Mouse (Mus musculus) CH12.LX (cell line): ENCODE measurements around the gene Tmem131l. TPM values are rescaled to one million over a fixed set of nuclear protein-coding genes. Genes with fewer than 3 reads are reported as not detected.

Source experiments
- DNase-seq: peaks from one replicate; pipeline ENCODE4 v3.0.0-alpha.2; 2013; ENCODE audit errors: extremely low read depth
- H3K27ac ChIP-seq: 2 replicates; pipeline ENCODE4 v1.5.1; 2012; ENCODE audit warnings: low read depth, mild to moderate bottlenecking, control low read depth, moderate library complexity; ENCODE audit not compliant: insufficient read depth
- H3K27me3 ChIP-seq: replicated peaks from 2 replicates; pipeline ENCODE3; 2012; ENCODE audit warnings: inconsistent platforms
- H3K36me3 ChIP-seq, 2 experiments: replicated peaks in 1 of 2; 2 replicates each; pipeline versions ENCODE3 to v1.6.1; 2012; ENCODE audit warnings: inconsistent platforms in 1 of 2, low read length in 1 of 2, mild to moderate bottlenecking in 1 of 2, mixed read lengths in 1 of 2, moderate library complexity in 1 of 2; ENCODE audit not compliant: control insufficient read depth in 1 of 2, insufficient read depth in 1 of 2
- H3K4me1 ChIP-seq, 2 experiments: 2 replicates each; pipeline ENCODE4 v1.6.1; 2012; ENCODE audit warnings: inconsistent platforms in 1 of 2, moderate library complexity in 1 of 2; ENCODE audit not compliant: insufficient read depth in 2 of 2, control insufficient read depth in 1 of 2
- H3K4me2 ChIP-seq: 2 replicates; pipeline ENCODE4 v1.6.1; 2012; ENCODE audit warnings: low read depth, mild to moderate bottlenecking, control low read depth; ENCODE audit not compliant: poor library complexity, insufficient read depth, severe bottlenecking
- H3K4me3 ChIP-seq, 3 experiments: fragments of 150-350 bp in 1 of 3; sonication (generic) in 1 of 3; replicated peaks in 1 of 3; 2 replicates each; pipeline versions ENCODE3 to v1.5.1; 2011 to 2012; ENCODE audit warnings: low read depth in 2 of 3, low read length in 2 of 3, mild to moderate bottlenecking in 2 of 3, moderate library complexity in 2 of 3, control low read depth in 1 of 3, improper control_type of control experiment in 1 of 3, inconsistent platforms in 1 of 3, mixed read lengths in 1 of 3; ENCODE audit not compliant: poor library complexity in 1 of 3
- H3K79me2 ChIP-seq: replicated peaks from 2 replicates; pipeline ENCODE4 v1.6.1; 2012; ENCODE audit warnings: mild to moderate bottlenecking, moderate library complexity; ENCODE audit not compliant: control insufficient read depth, poor library complexity, insufficient read depth, severe bottlenecking; ENCODE audit errors: extremely low read depth
- H3K9ac ChIP-seq: 2 replicates; pipeline ENCODE4 v1.6.1; 2012; ENCODE audit warnings: low read depth, mild to moderate bottlenecking, control low read depth, moderate library complexity; ENCODE audit not compliant: insufficient read depth
- H3K9me3 ChIP-seq: replicated peaks from 2 replicates; pipeline ENCODE3; 2012; ENCODE audit warnings: low read length, inconsistent platforms, mixed read lengths
- BHLHE40 ChIP-seq: IDR thresholded peaks from 2 replicates; pipeline ENCODE4 v1.6.1; 2011; ENCODE audit warnings: mild to moderate bottlenecking, low read depth, low read length, improper control_type of control experiment
- CHD1 ChIP-seq: IDR thresholded peaks from 2 replicates; pipeline ENCODE4 v1.6.1; 2012; ENCODE audit warnings: low read depth, low read length, improper control_type of control experiment, inconsistent platforms
- CHD2 ChIP-seq: IDR thresholded peaks from 2 replicates; pipeline ENCODE4 v1.6.1; 2011; ENCODE audit warnings: low read length, improper control_type of control experiment
- CTCF ChIP-seq, 2 experiments: IDR thresholded peaks in 1 of 2; conservative IDR thresholded peaks in 1 of 2; 2 replicates each; pipeline ENCODE4 v1.5.1; 2011 to 2012; ENCODE audit warnings: low read depth in 2 of 2, low read length in 2 of 2, improper control_type of control experiment in 1 of 2, inconsistent platforms in 1 of 2, mild to moderate bottlenecking in 1 of 2, moderate library complexity in 1 of 2
- E2F4 ChIP-seq: IDR thresholded peaks from 2 replicates; pipeline ENCODE4 v1.6.1; 2011; ENCODE audit warnings: low read depth, low read length, improper control_type of control experiment; ENCODE audit not compliant: insufficient replicate concordance
- ELF1 ChIP-seq: IDR thresholded peaks from 2 replicates; pipeline ENCODE4 v1.6.1; 2014; ENCODE audit warnings: low read depth, mild to moderate bottlenecking, inconsistent platforms, low read length, improper control_type of control experiment
- EP300 ChIP-seq: IDR thresholded peaks from 2 replicates; pipeline ENCODE4 v1.6.1; 2011; ENCODE audit warnings: low read length, improper control_type of control experiment
- ETS1 ChIP-seq: conservative IDR thresholded peaks from 2 replicates; pipeline ENCODE4 v1.6.1; 2012; ENCODE audit warnings: low read depth, mild to moderate bottlenecking, inconsistent platforms, low read length, improper control_type of control experiment, moderate library complexity
- GABPA ChIP-seq: IDR thresholded peaks from 2 replicates; pipeline ENCODE4 v1.6.1; 2012; ENCODE audit warnings: low read depth, low read length, improper control_type of control experiment, inconsistent platforms; ENCODE audit not compliant: insufficient replicate concordance
- HCFC1 ChIP-seq: IDR thresholded peaks from 2 replicates; pipeline ENCODE4 v1.6.1; 2012; ENCODE audit warnings: low read depth, mild to moderate bottlenecking, inconsistent platforms, low read length, improper control_type of control experiment
- IRF4 ChIP-seq: IDR thresholded peaks from 2 replicates; pipeline ENCODE4 v1.6.1; 2014; ENCODE audit warnings: low read depth, mild to moderate bottlenecking, inconsistent platforms, low read length, improper control_type of control experiment
- JUN ChIP-seq: IDR thresholded peaks from 2 replicates; pipeline ENCODE4 v1.6.1; 2011; ENCODE audit warnings: low read depth, mild to moderate bottlenecking, low read length, improper control_type of control experiment, moderate library complexity; ENCODE audit not compliant: insufficient read depth
- JUND ChIP-seq: conservative IDR thresholded peaks from 2 replicates; pipeline ENCODE4 v1.6.1; 2011; ENCODE audit warnings: low read depth, low read length, improper control_type of control experiment
- MAFK ChIP-seq: IDR thresholded peaks from 2 replicates; pipeline ENCODE4 v1.6.1; 2011; ENCODE audit warnings: low read length, improper control_type of control experiment; ENCODE audit not compliant: insufficient replicate concordance
- MAZ ChIP-seq: IDR thresholded peaks from 2 replicates; pipeline ENCODE4 v1.6.1; 2012; ENCODE audit warnings: low read depth, mild to moderate bottlenecking, inconsistent platforms, low read length, improper control_type of control experiment, moderate library complexity
- MEF2A ChIP-seq: IDR thresholded peaks from 2 replicates; pipeline ENCODE4 v1.6.1; 2014; ENCODE audit warnings: low read depth, mild to moderate bottlenecking, inconsistent platforms, low read length, improper control_type of control experiment, borderline replicate concordance
- MXI1 ChIP-seq: IDR thresholded peaks from 2 replicates; pipeline ENCODE4 v1.6.1; 2011; ENCODE audit warnings: mild to moderate bottlenecking, low read depth, low read length, improper control_type of control experiment
- MYC ChIP-seq: IDR thresholded peaks from 2 replicates; pipeline ENCODE4 v1.6.1; 2011; ENCODE audit warnings: low read depth, mild to moderate bottlenecking, improper control_type of control experiment, low read length
- NRF1 ChIP-seq: IDR thresholded peaks from 2 replicates; pipeline ENCODE4 v1.6.1; 2014; ENCODE audit warnings: low read depth, mild to moderate bottlenecking, inconsistent platforms, low read length, improper control_type of control experiment, moderate library complexity
- PAX5 ChIP-seq: IDR thresholded peaks from 2 replicates; pipeline ENCODE4 v1.6.1; 2012; ENCODE audit warnings: low read length, inconsistent platforms, mixed read lengths
- POLR2A ChIP-seq: IDR thresholded peaks from 2 replicates; pipeline ENCODE4 v1.6.1; 2011; ENCODE audit warnings: low read depth, mild to moderate bottlenecking, improper control_type of control experiment, low read length
- POLR2AphosphoS2 ChIP-seq: IDR thresholded peaks from 2 replicates; pipeline ENCODE4 v1.6.1; 2011; ENCODE audit warnings: low read depth, low read length, improper control_type of control experiment
- SIN3A ChIP-seq: IDR thresholded peaks from 2 replicates; pipeline ENCODE4 v1.6.1; 2012; ENCODE audit warnings: low read length, improper control_type of control experiment, inconsistent platforms
- SMC3 ChIP-seq: IDR thresholded peaks from 2 replicates; pipeline ENCODE4 v1.6.1; 2011; ENCODE audit warnings: low read depth, low read length, improper control_type of control experiment
- TBP ChIP-seq: conservative IDR thresholded peaks from 2 replicates; pipeline ENCODE4 v1.6.1; 2011; ENCODE audit warnings: low read depth, low read length, improper control_type of control experiment
- TCF12 ChIP-seq: IDR thresholded peaks from 2 replicates; pipeline ENCODE4 v1.6.1; 2014; ENCODE audit warnings: low read depth, mild to moderate bottlenecking, inconsistent platforms, low read length, improper control_type of control experiment
- USF1 ChIP-seq: IDR thresholded peaks from 2 replicates; pipeline ENCODE4 v1.6.1; 2014; ENCODE audit warnings: low read depth, mild to moderate bottlenecking, inconsistent platforms, low read length, improper control_type of control experiment
- USF2 ChIP-seq: conservative IDR thresholded peaks from 2 replicates; pipeline ENCODE4 v1.6.1; 2011; ENCODE audit warnings: low read depth, low read length, improper control_type of control experiment
- ZC3H11A ChIP-seq: IDR thresholded peaks from 2 replicates; pipeline ENCODE4 v1.6.1; 2012; ENCODE audit warnings: low read depth, mild to moderate bottlenecking, inconsistent platforms, low read length, improper control_type of control experiment
- ZKSCAN1 ChIP-seq: IDR thresholded peaks from 2 replicates; pipeline ENCODE4 v1.6.1; 2012; ENCODE audit warnings: low read depth, inconsistent platforms, low read length, improper control_type of control experiment, borderline replicate concordance
- ZMIZ1 ChIP-seq: IDR thresholded peaks from 2 replicates; pipeline ENCODE4 v1.6.1; 2012; ENCODE audit warnings: low read depth, mild to moderate bottlenecking, inconsistent platforms, low read length, improper control_type of control experiment
- dilution Hi-C: fragments of 300-500 bp; cut with MboI; formaldehyde crosslinking; loops from 2 replicates; pipeline ENCODE4 v1.14.3; 2020; ENCODE audit warnings: low sequenced_read_pairs; ENCODE audit not compliant: extremely low pct_unique_long_range_greater_than_20kb, extremely low pct_ligation_motif_present
- in situ Hi-C: fragments of 300-500 bp; cut with MboI; formaldehyde crosslinking; loops from 3 replicates; pipeline ENCODE4 v1.14.3; 2019; ENCODE audit warnings: low sequenced_read_pairs, low pct_ligation_motif_present, low pct_unique_long_range_greater_than_20kb, mixed read lengths
- polyA plus RNA-seq: library from polyadenylated mRNA; unstranded; fragments of >175 nt; gene quantifications from 2 replicates; pipeline ENCODE4 v1.2.1, GENCODE M21; 2012; ENCODE audit warnings: low read depth; ENCODE audit not compliant: insufficient read length
- total RNA-seq, 2 experiments: library from RNA; depleted of rRNA; stranded (reverse); fragments of 300-350 nt in 1 of 2; fragments of >200 nt in 1 of 2; gene quantifications; 2 replicates each; pipeline ENCODE4 v1.2.3; 2012 to 2014

Tmem131l gene
- total and polyA plus RNA-seq, 3 experiments: 32.7 to 89.7 (median 37.1) TPM

- in situ Hi-C loops: no loop called here
- Histone ChIP-seq H3K4me3 (no peak overlapping the region), H3K27me3 (no peaks in the 10 kb centered on the region), H3K79me2 (no peaks in the 10 kb centered on the region), H3K4me1 (peaks cover 2 to 35% of the 10 kb centered on the region in 2 experiments), H3K4me2 (peak overlapping the region; percentile 52; the same call in 1 of the 2 replicates), H3K27ac (no peak overlapping the region), H3K36me3 (no peaks in the 10 kb centered on the region), H3K9ac (no peak overlapping the region), H3K9me3 (no peaks in the 10 kb centered on the region)
- dilution Hi-C loops: no loop called here
- DNase-seq: peak; percentile 90
- TF ChIP-seq MYC (peak; percentile 37; the same call in 1 of the 2 replicates), GABPA (no peak), ZMIZ1 (no peak), JUN (peak; percentile 42; the same call in 1 of the 2 replicates), CHD2 (0 out of 2 replicates have a peak, but pooled peaks have one; percentile 27), CHD1 (no peak), ETS1 (peak; percentile 69), E2F4 (no peak), ZC3H11A (no peak), CTCF (conservative IDR thresholded peaks at IDR 0.05 in 1 of 2, IDR thresholded peaks at IDR 0.05 in 1 of 2; ENCODE audit: low read depth in 2 of 2, low read length in 2 of 2) (no peak), IRF4 (peak; percentile 91), MAZ (peak; percentile 90), SIN3A (no peak), POLR2AphosphoS2 (no peak), PAX5 (no peak), JUND (no peak), USF2 (no peak), ELF1 (peak; percentile 19; the same call in 1 of the 2 replicates), TCF12 (0 out of 2 replicates have a peak, but pooled peaks have one; percentile 13), MEF2A (peak; percentile 69; the same call in 1 of the 2 replicates), MAFK (no peak), BHLHE40 (no peak), USF1 (no peak), TBP (no peak), SMC3 (no peak), EP300 (peak; percentile 69), MXI1 (no peak), HCFC1 (peak; percentile 26; the same call in 1 of the 2 replicates), NRF1 (no peak), ZKSCAN1 (no peak), POLR2A (0 out of 2 replicates have a peak, but pooled peaks have one; percentile 31)
Observed at GRCm38 (mm10) chr3:83862956-83863355, 177.0 kb downstream of the Tmem131l start.
